Mouse (Mus musculus): ENCODE results near the gene Slc7a11. TPM values are rescaled to one million over a fixed set of nuclear protein-coding genes. Genes with fewer than 3 reads are reported as not detected.

Slc7a11 gene
- polyA plus RNA-seq, 1 experiment from 2014 or later, result 1.2 TPM

- no peak overlapping the region for H3K27ac ChIP-seq (ENCODE audit: low read depth, low read length)
- ATAC-seq (ENCODE audit: insufficient read depth, low FRiP score, low TSS enrichment), result no peak
- 79% methylated on average over 9 of the region's 9 CpGs for WGBS
- no peak overlapping the region for H3K4me3 ChIP-seq (ENCODE audit: low read depth, low read length)
- no peaks in the 10 kb centered on the region for H3K27me3 ChIP-seq (ENCODE audit: control insufficient read depth, insufficient read depth, low read length)
- H3K36me3 ChIP-seq (ENCODE audit: control insufficient read depth, insufficient read depth, low read length), result no peaks in the 10 kb centered on the region
- DNase-seq (ENCODE audit: low spot score), result no peak
- no peaks in the 10 kb centered on the region for H3K9me3 ChIP-seq (ENCODE audit: control insufficient read depth, low read length)
- no peak overlapping the region for H3K9ac ChIP-seq (ENCODE audit: low read length)
- H3K4me2 ChIP-seq (ENCODE audit: low read depth), result no peak overlapping the region
- no peaks in the 10 kb centered on the region for H3K4me1 ChIP-seq (ENCODE audit: control insufficient read depth, insufficient read depth, low read length)
Observed at GRCm38 (mm10) chr3:50035875-50036528, 407.4 kb downstream of the Slc7a11 start.

GRCm38 (mm10) chr3:50033325-50033724 is 410.1 kb downstream of the Slc7a11 start:
- Histone ChIP-seq H3K27me3 (ENCODE audit: control insufficient read depth, insufficient read depth, low read length) (no peaks in the 10 kb centered on the region), H3K4me3 (ENCODE audit: low read depth, low read length) (no peak overlapping the region), H3K27ac (ENCODE audit: low read depth, low read length) (no peak overlapping the region), H3K36me3 (ENCODE audit: control insufficient read depth, insufficient read depth, low read length) (no peaks in the 10 kb centered on the region), H3K4me1 (ENCODE audit: control insufficient read depth, insufficient read depth, low read length) (no peaks in the 10 kb centered on the region), H3K9ac (ENCODE audit: low read length) (no peak overlapping the region), H3K4me2 (ENCODE audit: low read depth) (no peak overlapping the region), H3K9me3 (ENCODE audit: control insufficient read depth, low read length) (no peaks in the 10 kb centered on the region)
- DNase-seq (ENCODE audit: low spot score) (no peak), ATAC-seq (ENCODE audit: insufficient read depth, low FRiP score, low TSS enrichment) (no peak)
- WGBS, result 89% methylated on average over 3 of the region's 3 CpGs

- Histone ChIP-seq H3K9me3 (ENCODE audit: control insufficient read depth, low read length) (no peaks in the 10 kb centered on the region), H3K27ac (ENCODE audit: low read depth, low read length) (no peak overlapping the region), H3K4me1 (ENCODE audit: control insufficient read depth, insufficient read depth, low read length) (no peaks in the 10 kb centered on the region), H3K4me2 (ENCODE audit: low read depth) (no peak overlapping the region), H3K36me3 (ENCODE audit: control insufficient read depth, insufficient read depth, low read length) (no peaks in the 10 kb centered on the region), H3K4me3 (ENCODE audit: low read depth, low read length) (no peak overlapping the region), H3K27me3 (ENCODE audit: control insufficient read depth, insufficient read depth, low read length) (no peaks in the 10 kb centered on the region), H3K9ac (ENCODE audit: low read length) (no peak overlapping the region)
- 46% methylated on average over 5 of the region's 5 CpGs for WGBS
- no peak for ATAC-seq (ENCODE audit: insufficient read depth, low FRiP score, low TSS enrichment)
- no peak for DNase-seq (ENCODE audit: low spot score)
Observed at GRCm38 (mm10) chr3:50026039-50026438, 417.4 kb downstream of the Slc7a11 start.

GRCm38 (mm10) chr3:50014396-50014795 is 429.0 kb downstream of the Slc7a11 start:
- no peak overlapping the region for H3K4me2 ChIP-seq (ENCODE audit: low read depth)
- H3K9me3 ChIP-seq (ENCODE audit: control insufficient read depth, low read length), result no peaks in the 10 kb centered on the region
- no peaks in the 10 kb centered on the region for H3K36me3 ChIP-seq (ENCODE audit: control insufficient read depth, insufficient read depth, low read length)
- WGBS, result 51% methylated on average over 4 of the region's 4 CpGs
- H3K9ac ChIP-seq (ENCODE audit: low read length), result no peak overlapping the region
- H3K4me1 ChIP-seq (ENCODE audit: control insufficient read depth, insufficient read depth, low read length), result peaks cover 3% of the 10 kb centered on the region; the same call in 1 of the 2 replicates
- ATAC-seq (ENCODE audit: insufficient read depth, low FRiP score, low TSS enrichment) (no peak), DNase-seq (ENCODE audit: low spot score) (no peak)
- no peak overlapping the region for H3K27ac ChIP-seq (ENCODE audit: low read depth, low read length)
- no peak overlapping the region for H3K4me3 ChIP-seq (ENCODE audit: low read depth, low read length)
- no peaks in the 10 kb centered on the region for H3K27me3 ChIP-seq (ENCODE audit: control insufficient read depth, insufficient read depth, low read length)

- H3K27me3 ChIP-seq (ENCODE audit: control insufficient read depth, insufficient read depth, low read length), result no peaks in the 10 kb centered on the region
- whole genome bisulfite sequencing, result 57% methylated on average over 3 of the region's 3 CpGs
- no peak for DNase-seq (ENCODE audit: low spot score)
- H3K36me3 ChIP-seq (ENCODE audit: control insufficient read depth, insufficient read depth, low read length), result no peaks in the 10 kb centered on the region
- H3K9ac ChIP-seq (ENCODE audit: low read length), result no peak overlapping the region
- no peak overlapping the region for H3K27ac ChIP-seq (ENCODE audit: low read depth, low read length)
- H3K4me2 ChIP-seq (ENCODE audit: low read depth), result no peak overlapping the region
- H3K4me1 ChIP-seq (ENCODE audit: control insufficient read depth, insufficient read depth, low read length), result peaks cover 3% of the 10 kb centered on the region; the same call in 1 of the 2 replicates
- no peak for ATAC-seq (ENCODE audit: insufficient read depth, low FRiP score, low TSS enrichment)
- no peaks in the 10 kb centered on the region for H3K9me3 ChIP-seq (ENCODE audit: control insufficient read depth, low read length)
- no peak overlapping the region for H3K4me3 ChIP-seq (ENCODE audit: low read depth, low read length)
Observed at GRCm38 (mm10) chr3:50012012-50012411, 431.4 kb downstream of the Slc7a11 start.

- no peak for ATAC-seq (ENCODE audit: insufficient read depth, low FRiP score, low TSS enrichment)
- WGBS, result 78% methylated on average over 5 of the region's 5 CpGs
- Histone ChIP-seq H3K36me3 (ENCODE audit: control insufficient read depth, insufficient read depth, low read length) (no peaks in the 10 kb centered on the region), H3K27ac (ENCODE audit: low read depth, low read length) (no peak overlapping the region), H3K4me2 (ENCODE audit: low read depth) (no peak overlapping the region), H3K27me3 (ENCODE audit: control insufficient read depth, insufficient read depth, low read length) (no peaks in the 10 kb centered on the region), H3K9me3 (ENCODE audit: control insufficient read depth, low read length) (no peaks in the 10 kb centered on the region), H3K4me3 (ENCODE audit: low read depth, low read length) (no peak overlapping the region), H3K9ac (ENCODE audit: low read length) (no peak overlapping the region), H3K4me1 (ENCODE audit: control insufficient read depth, insufficient read depth, low read length) (no peaks in the 10 kb centered on the region)
- no peak for DNase-seq (ENCODE audit: low spot score)
Observed at GRCm38 (mm10) chr3:50003970-50004683, 439.3 kb downstream of the Slc7a11 start.

GRCm38 (mm10) chr3:50002067-50002466 is 441.3 kb downstream of the Slc7a11 start:
- DNase-seq (ENCODE audit: low spot score), result no peak
- no peak for ATAC-seq (ENCODE audit: insufficient read depth, low FRiP score, low TSS enrichment)
- Histone ChIP-seq H3K27ac (ENCODE audit: low read depth, low read length) (no peak overlapping the region), H3K9me3 (ENCODE audit: control insufficient read depth, low read length) (no peaks in the 10 kb centered on the region), H3K4me2 (ENCODE audit: low read depth) (no peak overlapping the region), H3K4me3 (ENCODE audit: low read depth, low read length) (no peak overlapping the region), H3K4me1 (ENCODE audit: control insufficient read depth, insufficient read depth, low read length) (no peaks in the 10 kb centered on the region), H3K9ac (ENCODE audit: low read length) (no peak overlapping the region), H3K36me3 (ENCODE audit: control insufficient read depth, insufficient read depth, low read length) (no peaks in the 10 kb centered on the region), H3K27me3 (ENCODE audit: control insufficient read depth, insufficient read depth, low read length) (no peaks in the 10 kb centered on the region)

GRCm38 (mm10) chr3:50001635-50002034 is 441.8 kb downstream of the Slc7a11 start:
- WGBS, result 66% methylated on average over 1 of the region's 1 CpGs
- no peaks in the 10 kb centered on the region for H3K9me3 ChIP-seq (ENCODE audit: control insufficient read depth, low read length)
- H3K4me1 ChIP-seq (ENCODE audit: control insufficient read depth, insufficient read depth, low read length), result no peaks in the 10 kb centered on the region
- no peak overlapping the region for H3K4me2 ChIP-seq (ENCODE audit: low read depth)
- no peak for DNase-seq (ENCODE audit: low spot score)
- ATAC-seq (ENCODE audit: insufficient read depth, low FRiP score, low TSS enrichment), result no peak
- no peak overlapping the region for H3K9ac ChIP-seq (ENCODE audit: low read length)
- no peaks in the 10 kb centered on the region for H3K36me3 ChIP-seq (ENCODE audit: control insufficient read depth, insufficient read depth, low read length)
- H3K27ac ChIP-seq (ENCODE audit: low read depth, low read length), result no peak overlapping the region
- no peak overlapping the region for H3K4me3 ChIP-seq (ENCODE audit: low read depth, low read length)
- no peaks in the 10 kb centered on the region for H3K27me3 ChIP-seq (ENCODE audit: control insufficient read depth, insufficient read depth, low read length)

GRCm38 (mm10) chr3:49992891-49993290 is 450.5 kb downstream of the Slc7a11 start:
- DNase-seq (ENCODE audit: low spot score) (peak; percentile 19), ATAC-seq (ENCODE audit: insufficient read depth, low FRiP score, low TSS enrichment) (no peak)
- 44% methylated on average over 1 of the region's 1 CpGs for WGBS
- H3K4me1 ChIP-seq (ENCODE audit: control insufficient read depth, insufficient read depth, low read length), result no peaks in the 10 kb centered on the region
- no peaks in the 10 kb centered on the region for H3K27me3 ChIP-seq (ENCODE audit: control insufficient read depth, insufficient read depth, low read length)
- no peak overlapping the region for H3K9ac ChIP-seq (ENCODE audit: low read length)
- no peak overlapping the region for H3K4me3 ChIP-seq (ENCODE audit: low read depth, low read length)
- H3K9me3 ChIP-seq (ENCODE audit: control insufficient read depth, low read length), result no peaks in the 10 kb centered on the region
- H3K36me3 ChIP-seq (ENCODE audit: control insufficient read depth, insufficient read depth, low read length), result no peaks in the 10 kb centered on the region
- no peak overlapping the region for H3K4me2 ChIP-seq (ENCODE audit: low read depth)
- H3K27ac ChIP-seq (ENCODE audit: low read depth, low read length), result no peak overlapping the region
